In genomic region chr2:155019673-155020072, GRCm38 (mm10) we compare ENCODE assay signal across 8 mouse cellular contexts. TPM values are rescaled to one million over a fixed set of nuclear protein-coding genes. Genes with fewer than 3 reads are reported as not detected.
DNase-seq lines count a peak whose midpoint lies in the region; ATAC-seq lines count a peak whose summit lies in the region.

No protein-coding gene starts in this region.

- peak; percentile 20 for ATAC-seq in inflammation-experienced regulatory T-cells, adult 6 months

- H3K9me3 ChIP-seq in megakaryocyte, embryonic 14.5 days, result peaks cover 26% of the 10 kb centered on the region

- peaks cover 8% of the 10 kb centered on the region for H3K27me3 ChIP-seq in megakaryocyte, embryonic 14.5 days (replicated peaks)

- no peaks in the 10 kb centered on the region for H3K36me3 ChIP-seq in megakaryocyte, embryonic 14.5 days (replicated peaks; ENCODE audit: low read length)

- H3K4me3 ChIP-seq in megakaryocyte, embryonic 14.5 days (replicated peaks), result peak overlapping the region; percentile 89

- peak; percentile 98 for DNase-seq in adrenal gland, postnatal 10 days
- DNase-seq in embryo, embryonic 11.5 days (ENCODE audit: low read depth, low spot score), result peak; percentile 63
- peak; percentile 67 for DNase-seq in gastrocnemius, postnatal 25 days
- DNase-seq in left cerebral cortex, adult 9 months (ENCODE audit: low spot score in 2 of 2), result peak; percentile 25 to 92
- peak; percentile 93 for DNase-seq in right cerebral cortex, adult 2 months (ENCODE audit: low spot score in 2 of 2)
- peak; percentile 87 for DNase-seq in urinary bladder, postnatal 25 days (ENCODE audit: low spot score)

- peaks cover 4% of the 10 kb centered on the region; the same call in 1 of the 2 replicates for H3K4me1 ChIP-seq in megakaryocyte, embryonic 14.5 days

RNA-seq across cellular contexts. Expression of gene Gm14226, which starts 1.6 kb away (rescaled TPM):
- total RNA-seq in adrenal gland, postnatal 10 days (2021), result 10 to 100 TPM; 25.9 to 37.2 TPM
- total RNA-seq in gastrocnemius, postnatal 25 days (2021), result not detected
- polyA plus RNA-seq in inflammation-experienced regulatory T-cells, adult 6 months (2017; shearing (Covaris generic)), result under 1 TPM in 1 of 3 experiments, not detected in 2; 0.17 TPM
- not detected in 2 replicates for polyA plus RNA-seq in megakaryocyte, embryonic 14.5 days (2012; ENCODE audit: insufficient read depth, low replicate concordance)

RNA-seq across cellular contexts. Expression of gene Ahcy, which starts 54.6 kb away (rescaled TPM):
- 10 to 100 TPM; 57.4 to 91.2 TPM for total RNA-seq in adrenal gland, postnatal 10 days (2021)
- total RNA-seq in gastrocnemius, postnatal 25 days (2021), result 10 to 100 TPM; 15.3 to 16.0 TPM
- 10 to 100 TPM; 26.3 to 55.1 (median 40.2) TPM for polyA plus RNA-seq in inflammation-experienced regulatory T-cells, adult 6 months (2017; shearing (Covaris generic))
- 2.7 and 9.5 TPM in 2 replicates for polyA plus RNA-seq in megakaryocyte, embryonic 14.5 days (2012; ENCODE audit: insufficient read depth, low replicate concordance)

Comparison
In these comparisons a context has a peak if more than half of its experiments do, and no peak if none do; other contexts are left out.
1. Peak in every context shown above with its lines: DNase-seq, ATAC-seq and H3K4me3 ChIP-seq.
2. RNA of gene Gm14226, which starts 1.6 kb away (total RNA-seq): 25.9 to 37.2 TPM in adrenal gland, postnatal 10 days; not detected in gastrocnemius, postnatal 25 days; every median in the first group is over 10 times any median in the second.